ENCODE assay signal across 9 mouse cellular contexts in genomic region chr10:25929401-25930150, GRCm38 (mm10).
DNase-seq lines count a peak whose midpoint lies in the region; ATAC-seq and TF ChIP-seq lines count a peak whose summit lies in the region.
"Had no signal": no experiment of that assay in that cellular context is flagged by ENCODE, and none has a peak within 500 bp of the region (broad histone marks: within the 10 kb centered on the region; RNA-seq: fewer than 3 reads in every experiment).

No protein-coding gene starts in this region.

- no peaks in the 10 kb centered on the region for H3K36me3 ChIP-seq in kidney, embryonic 15.5 days
- no peaks in the 10 kb centered on the region for H3K36me3 ChIP-seq in heart, embryonic 11.5 days (ENCODE audit: control insufficient read depth, insufficient read depth, low read length)
- no peaks in the 10 kb centered on the region for H3K36me3 ChIP-seq in midbrain, postnatal 0 days (ENCODE audit: insufficient read depth, low read length)
- H3K36me3 ChIP-seq: G1E had no signal

- H3K27me3 ChIP-seq in kidney, embryonic 15.5 days: peaks cover 5% of the 10 kb centered on the region; the same call in 1 of the 2 replicates
- no peaks in the 10 kb centered on the region for H3K27me3 ChIP-seq in heart, embryonic 11.5 days (ENCODE audit: control insufficient read depth, insufficient read depth, low read length)
- no peaks in the 10 kb centered on the region for H3K27me3 ChIP-seq in midbrain, postnatal 0 days (ENCODE audit: insufficient read depth, low read length)

- H3K4me1 ChIP-seq in kidney, embryonic 15.5 days: peaks cover 21% of the 10 kb centered on the region
- peaks cover 12% of the 10 kb centered on the region for H3K4me1 ChIP-seq in heart, embryonic 11.5 days (ENCODE audit: control insufficient read depth, insufficient read depth, low read length)
- H3K4me1 ChIP-seq in midbrain, postnatal 0 days (ENCODE audit: insufficient read depth, low read length): 0 out of 2 replicates have a peak, but pooled peaks cover 6% of the 10 kb centered on the region

- no peak overlapping the region for H3K4me3 ChIP-seq in kidney, embryonic 15.5 days (replicated peaks)
- no peak overlapping the region for H3K4me3 ChIP-seq in heart, embryonic 11.5 days (ENCODE audit: low read depth, low read length)
- H3K4me3 ChIP-seq in midbrain, postnatal 0 days (ENCODE audit: low read depth, low read length): no peak overlapping the region

- no peak overlapping the region for H3K9ac ChIP-seq in kidney, embryonic 15.5 days
- H3K9ac ChIP-seq in heart, embryonic 11.5 days (ENCODE audit: low read depth, low read length): peak overlapping the region; percentile 34; the same call in 1 of the 2 replicates
- peak overlapping the region; percentile 33; the same call in 1 of the 2 replicates for H3K9ac ChIP-seq in midbrain, postnatal 0 days (replicated peaks; ENCODE audit: low read length, poor library complexity, severe bottlenecking)

- DNase-seq in kidney, adult 11 months: no peak
- peak; percentile 41 to 44 for DNase-seq in layer of hippocampus, postnatal 10 days (ENCODE audit: low spot score in 2 of 2)
- DNase-seq in midbrain, postnatal 0 days (ENCODE audit: low spot score): peak; percentile 60
- DNase-seq in urinary bladder, postnatal 25 days (ENCODE audit: low spot score): no peak
- no peak for DNase-seq in thymus, postnatal 4 days

- no peaks in the 10 kb centered on the region for H3K9me3 ChIP-seq in kidney, embryonic 15.5 days (replicated peaks)
- no peaks in the 10 kb centered on the region for H3K9me3 ChIP-seq in heart, embryonic 11.5 days (replicated peaks; ENCODE audit: control insufficient read depth, low read length)
- H3K9me3 ChIP-seq in midbrain, postnatal 0 days (ENCODE audit: low read length): no peaks in the 10 kb centered on the region

- no peak overlapping the region for H3K27ac ChIP-seq in kidney, embryonic 15.5 days
- peak overlapping the region; percentile 59; the same call in 1 of the 2 replicates for H3K27ac ChIP-seq in heart, embryonic 11.5 days (ENCODE audit: low read depth, low read length)
- H3K27ac ChIP-seq in midbrain, postnatal 0 days (ENCODE audit: low read depth, low read length): no peak overlapping the region

- H3K4me2 ChIP-seq in kidney, embryonic 15.5 days: no peak overlapping the region
- H3K4me2 ChIP-seq in heart, embryonic 11.5 days: peak overlapping the region; percentile 48
- peak overlapping the region; percentile 28 for H3K4me2 ChIP-seq in midbrain, postnatal 0 days (ENCODE audit: low read depth, low read length, poor library complexity, severe bottlenecking)

- WGBS in kidney, embryonic 15.5 days: 38% methylated on average over 12 of the region's 12 CpGs
- WGBS in heart, embryonic 11.5 days (ENCODE audit: insufficient replicate concordance): 11% methylated on average over 12 of the region's 12 CpGs
- 10% methylated on average over 12 of the region's 12 CpGs for WGBS in midbrain, postnatal 0 days

- 0 out of 2 replicates have a peak, but pooled peaks have one; percentile 22 for ATAC-seq in kidney, embryonic 15.5 days (replicated peaks; ENCODE audit: low FRiP score)
- no peak; the same call in 1 of the 2 replicates for ATAC-seq in heart, embryonic 11.5 days (replicated peaks; ENCODE audit: insufficient number of reproducible peaks, low FRiP score, low TSS enrichment)
- ATAC-seq in midbrain, postnatal 0 days (ENCODE audit: low FRiP score): peak; percentile 41; the same call in 1 of the 2 replicates
- ATAC-seq in activated CD4-positive, CD25-positive, alpha-beta regulatory T cell, adult 4 months: no peak

- TF ChIP-seq CTCF in midbrain, postnatal 0 days (IDR thresholded peaks at IDR 0.05): no peak

Comparison
In these comparisons a context has a peak if more than half of its experiments do, and no peak if none do; other contexts are left out.
1. ATAC-seq: peak in kidney, embryonic 15.5 days (single experiment) and midbrain, postnatal 0 days (single experiment); none in heart, embryonic 11.5 days (single experiment) and activated CD4-positive, CD25-positive, alpha-beta regulatory T cell, adult 4 months (single experiment).
2. DNase-seq: peak in layer of hippocampus, postnatal 10 days (2 of 2) and midbrain, postnatal 0 days (single experiment); none in kidney, adult 11 months (single experiment), urinary bladder, postnatal 25 days (single experiment) and thymus, postnatal 4 days (single experiment).